Mouse (Mus musculus) midbrain, embryonic 11.5 days (tissue): ENCODE results near the gene Traip. TPM values are rescaled to one million over a fixed set of nuclear protein-coding genes. Genes with fewer than 3 reads are reported as not detected.

ENCODE experiments used
- ATAC-seq: fragments of 200-750 bp; cut with Nextera tagmentation; 2 replicates; pipeline ENCODE4 v1.8.0; 2017; ENCODE audit warnings: moderate TSS enrichment, moderate library complexity; ENCODE audit not compliant: low FRiP score
- DNase-seq: peaks from one replicate; pipeline ENCODE4 v3.0.0; 2015; ENCODE audit warnings: low spot score; ENCODE audit errors: missing footprints
- H3K27ac ChIP-seq: fragments of 300-500 bp; sonication (generic); 2 replicates; pipeline ENCODE4 v1.5.1; 2014; ENCODE audit warnings: low read depth, low read length
- H3K27me3 ChIP-seq: fragments of 300-500 bp; sonication (generic); 2 replicates; pipeline ENCODE4 v1.6.1; 2014; ENCODE audit warnings: mild to moderate bottlenecking, low read length, moderate library complexity, mixed read lengths; ENCODE audit not compliant: control insufficient read depth, insufficient read depth
- H3K36me3 ChIP-seq: fragments of 300-500 bp; sonication (generic); 2 replicates; pipeline ENCODE4 v1.6.1; 2014; ENCODE audit warnings: mild to moderate bottlenecking, low read length, moderate library complexity, mixed read lengths; ENCODE audit not compliant: control insufficient read depth, insufficient read depth
- H3K4me1 ChIP-seq: fragments of 300-500 bp; sonication (generic); 2 replicates; pipeline ENCODE4 v1.6.1; 2014; ENCODE audit warnings: low read length; ENCODE audit not compliant: control insufficient read depth, insufficient read depth
- H3K4me2 ChIP-seq: fragments of 300-500 bp; sonication (generic); 2 replicates; pipeline ENCODE4 v1.6.1; 2014; ENCODE audit warnings: mild to moderate bottlenecking, moderate library complexity
- H3K4me3 ChIP-seq: fragments of 300-500 bp; sonication (generic); 2 replicates; pipeline ENCODE4 v1.5.1; 2014; ENCODE audit warnings: low read depth, low read length
- H3K9ac ChIP-seq: fragments of 300-500 bp; sonication (generic); 2 replicates; pipeline ENCODE4 v1.6.1; 2014; ENCODE audit warnings: low read length
- H3K9me3 ChIP-seq: fragments of 300-500 bp; sonication (generic); 2 replicates; pipeline ENCODE4 v1.6.1; 2016; ENCODE audit warnings: low read length; ENCODE audit not compliant: control insufficient read depth
- WGBS: fragments of 180-500 bp; shearing (Covaris S2); extraction: QIAGEN DNeasy Blood & Tissue Kit; methylation state at CpG from one replicate; pipeline ENCODE4 v1.1.7; 2014; 5-methylcytosine and 5-hydroxymethylcytosine counted together
- polyA plus RNA-seq: library from polyadenylated mRNA; unstranded; fragments of >200 nt; fragmentation: Nextera tagmentation; extraction: Ambion mirVana; gene quantifications from 2 replicates; pipeline ENCODE4 v1.2.1, GENCODE M21; 2014

Gene Traip
- polyA plus RNA-seq, 1 experiment from 2014 or later, result 37.2 TPM

GRCm38 (mm10) chr9:107947241-107948194, 2.4 kb upstream of the Traip start:
- no peak overlapping the region for H3K4me2 ChIP-seq
- no peak overlapping the region for H3K9ac ChIP-seq
- DNase-seq, result no peak
- H3K9me3 ChIP-seq, result no peaks in the 10 kb centered on the region
- H3K27me3 ChIP-seq, result no peaks in the 10 kb centered on the region
- H3K27ac ChIP-seq, result no peak overlapping the region
- H3K4me1 ChIP-seq, result peaks cover 10% of the 10 kb centered on the region
- H3K36me3 ChIP-seq, result no peaks in the 10 kb centered on the region
- ATAC-seq, result no peak
- WGBS, result 92% methylated on average over 31 of the region's 31 CpGs
- no peak overlapping the region for H3K4me3 ChIP-seq

- DNase-seq (no peak), ATAC-seq (no peak)
- Histone ChIP-seq H3K36me3 (no peaks in the 10 kb centered on the region), H3K4me1 (peaks cover 10% of the 10 kb centered on the region), H3K27ac (no peak overlapping the region), H3K9me3 (no peaks in the 10 kb centered on the region), H3K27me3 (no peaks in the 10 kb centered on the region), H3K9ac (no peak overlapping the region), H3K4me3 (no peak overlapping the region), H3K4me2 (no peak overlapping the region)
- 78% methylated on average over 13 of the region's 13 CpGs for WGBS
Observed at GRCm38 (mm10) chr9:107949184-107949921, 583 bp upstream of the Traip start.

DNA sequence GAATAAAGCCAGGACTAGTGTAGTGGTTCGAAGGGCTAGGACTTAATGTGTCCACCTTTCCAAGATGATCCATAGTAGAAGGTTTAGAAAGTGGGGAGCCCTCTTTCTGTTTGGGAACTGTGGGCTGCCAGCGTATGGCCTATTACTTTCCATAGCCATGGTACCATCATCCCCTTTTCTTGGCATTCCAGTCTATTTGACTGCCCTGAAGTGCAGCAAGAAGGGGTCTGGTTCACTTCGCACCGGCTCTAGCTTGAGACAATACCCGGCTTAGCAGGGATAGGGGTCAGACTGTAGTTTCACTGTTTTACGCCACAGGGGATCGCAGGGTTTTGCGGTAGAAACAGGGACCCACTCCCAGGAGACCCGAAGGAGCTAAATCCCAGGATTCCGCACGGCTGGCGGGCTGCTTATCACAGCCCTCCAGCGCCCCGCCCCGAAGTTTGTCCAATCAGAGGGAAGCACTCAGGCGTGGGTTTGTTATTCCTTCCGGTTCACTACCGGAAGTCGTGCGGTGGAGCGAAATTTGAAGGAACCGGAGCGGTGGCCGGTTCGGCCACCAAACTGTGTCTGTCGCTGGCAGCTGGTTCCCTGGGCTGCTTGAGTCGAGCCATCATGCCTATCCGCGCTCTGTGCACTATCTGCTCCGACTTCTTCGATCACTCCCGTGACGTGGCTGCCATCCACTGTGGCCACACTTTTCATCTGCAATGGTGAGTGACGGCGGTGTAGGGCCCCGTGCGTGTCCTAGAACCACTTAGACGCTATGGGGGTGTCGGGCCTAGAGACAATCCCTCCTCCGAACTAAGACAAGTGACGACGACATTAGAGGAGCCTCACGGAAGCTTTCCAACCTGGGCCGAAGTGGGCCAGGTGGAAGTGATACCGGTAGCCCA, 772 bp downstream of the Traip start:
- Histone ChIP-seq H3K36me3 (no peaks in the 10 kb centered on the region), H3K9me3 (no peaks in the 10 kb centered on the region), H3K9ac (peak overlapping the region; percentile 67), H3K4me1 (peaks cover 10% of the 10 kb centered on the region), H3K4me2 (peak overlapping the region; percentile 68), H3K27ac (peak overlapping the region; percentile 58), H3K4me3 (peak overlapping the region; percentile 68), H3K27me3 (no peaks in the 10 kb centered on the region)
- DNase-seq, result peak; percentile 98
- peak; percentile 95 for ATAC-seq
- 14% methylated on average over 45 of the region's 45 CpGs for WGBS

DNA sequence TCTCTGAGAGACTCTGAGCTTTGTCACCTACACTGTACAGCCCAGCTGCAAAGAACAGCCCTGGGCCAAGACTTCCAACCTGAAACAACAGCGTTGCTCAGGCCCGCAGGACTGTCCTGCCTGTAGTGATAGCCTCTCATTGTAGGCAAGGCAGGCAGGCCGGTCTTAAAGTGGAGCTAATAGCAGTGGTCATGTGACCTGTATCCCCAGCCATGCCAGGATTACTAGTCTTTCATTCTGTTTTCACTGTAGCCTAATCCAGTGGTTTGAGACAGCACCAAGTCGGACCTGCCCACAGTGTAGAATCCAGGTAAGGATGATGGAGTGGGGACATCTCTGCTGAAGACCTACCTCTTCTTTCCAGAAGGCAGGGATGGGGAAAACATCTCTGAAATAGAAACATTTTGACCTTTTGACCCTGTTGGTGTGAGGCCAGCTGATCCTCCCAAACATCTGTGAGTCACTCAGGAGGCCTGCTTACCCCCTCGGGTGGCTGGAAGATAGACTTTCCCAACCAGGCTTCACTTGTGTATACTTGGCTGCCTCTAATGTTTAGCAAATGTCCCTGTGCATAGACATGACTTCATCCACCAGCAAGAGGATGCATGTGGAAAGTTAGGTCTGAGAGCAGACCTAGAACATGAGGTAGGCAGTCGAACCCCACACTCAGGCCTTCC, 5.8 kb downstream of the Traip start:
- Histone ChIP-seq H3K9ac (no peak overlapping the region), H3K4me2 (no peak overlapping the region), H3K9me3 (no peaks in the 10 kb centered on the region), H3K27me3 (no peaks in the 10 kb centered on the region), H3K4me3 (no peak overlapping the region), H3K36me3 (peaks cover 11% of the 10 kb centered on the region; the same call in 1 of the 2 replicates), H3K27ac (no peak overlapping the region), H3K4me1 (peaks cover 10% of the 10 kb centered on the region)
- 84% methylated on average over 6 of the region's 6 CpGs for WGBS
- ATAC-seq (no peak), DNase-seq (no peak)

GRCm38 (mm10) chr9:107957141-107957540, 7.2 kb downstream of the Traip start:
- Histone ChIP-seq H3K9me3 (no peaks in the 10 kb centered on the region), H3K4me1 (peaks cover 3% of the 10 kb centered on the region; the same call in 1 of the 2 replicates), H3K36me3 (peaks cover 11% of the 10 kb centered on the region), H3K9ac (no peak overlapping the region), H3K27ac (no peak overlapping the region), H3K4me2 (no peak overlapping the region), H3K27me3 (no peaks in the 10 kb centered on the region), H3K4me3 (no peak overlapping the region)
- DNase-seq, result no peak
- WGBS, result 25% methylated on average over 6 of the region's 6 CpGs
- ATAC-seq, result no peak

DNA sequence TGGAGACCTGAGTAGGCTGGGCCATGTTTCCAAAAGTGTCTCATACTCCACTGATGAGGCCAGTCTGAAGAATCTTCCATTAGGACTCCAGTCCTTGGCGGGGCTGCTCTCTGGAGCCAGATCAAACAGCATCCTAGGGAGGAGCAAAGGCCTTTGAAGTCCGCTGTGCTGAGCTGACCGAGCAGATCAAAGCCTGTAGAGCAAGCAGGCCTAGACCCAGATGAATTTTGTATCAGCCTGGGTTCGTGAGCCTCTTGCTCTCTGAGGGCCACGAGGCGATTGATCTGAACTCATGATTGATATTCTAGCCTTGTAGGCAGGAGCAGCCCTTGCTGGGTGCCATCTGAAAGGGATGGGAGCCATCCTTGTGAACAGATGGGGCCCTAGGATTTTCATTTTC, 10.0 kb downstream of the Traip start:
- WGBS, result 57% methylated on average over 6 of the region's 6 CpGs
- no peak for DNase-seq

GRCm38 (mm10) chr9:107960928-107961327, 11.0 kb downstream of the Traip start:
- H3K9ac ChIP-seq, result no peak overlapping the region
- 75% methylated on average over 4 of the region's 4 CpGs for whole genome bisulfite sequencing
- DNase-seq (no peak), ATAC-seq (no peak)
- no peaks in the 10 kb centered on the region for H3K27me3 ChIP-seq
- peaks cover 11% of the 10 kb centered on the region for H3K36me3 ChIP-seq
- H3K4me2 ChIP-seq, result no peak overlapping the region
- H3K4me3 ChIP-seq, result no peak overlapping the region
- no peaks in the 10 kb centered on the region for H3K9me3 ChIP-seq
- no peak overlapping the region for H3K27ac ChIP-seq
- 0 out of 2 replicates have a peak, but pooled peaks cover 3% of the 10 kb centered on the region for H3K4me1 ChIP-seq

More for the DNA sequence above, 10.0 kb downstream of the Traip start:
- H3K4me3 ChIP-seq, result no peak overlapping the region
- no peak overlapping the region for H3K27ac ChIP-seq
- H3K4me1 ChIP-seq, result 0 out of 2 replicates have a peak, but pooled peaks cover 3% of the 10 kb centered on the region
- no peak for ATAC-seq
- H3K9ac ChIP-seq, result no peak overlapping the region
- H3K27me3 ChIP-seq, result no peaks in the 10 kb centered on the region
- no peak overlapping the region for H3K4me2 ChIP-seq
- H3K36me3 ChIP-seq, result peaks cover 11% of the 10 kb centered on the region
- no peaks in the 10 kb centered on the region for H3K9me3 ChIP-seq

DNA sequence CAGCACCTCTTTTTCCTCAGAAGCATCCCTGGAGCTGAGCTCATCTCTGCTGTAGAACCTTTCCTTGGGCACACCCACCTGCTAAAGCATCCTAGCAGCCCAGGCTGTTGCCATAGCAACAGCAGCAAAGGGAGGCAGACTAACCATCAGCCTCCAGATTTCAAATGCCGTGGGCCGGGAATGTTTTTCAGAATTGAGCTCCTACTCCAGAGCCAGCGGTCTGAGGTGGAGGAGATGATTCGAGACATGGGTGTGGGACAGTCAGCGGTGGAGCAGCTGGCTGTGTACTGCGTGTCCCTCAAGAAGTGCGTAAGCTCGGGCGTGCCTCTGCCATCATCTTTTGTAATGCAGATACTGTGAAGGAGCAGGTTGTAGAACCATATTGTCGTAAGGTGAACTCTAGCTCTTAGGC, 11.4 kb downstream of the Traip start:
- no peaks in the 10 kb centered on the region for H3K9me3 ChIP-seq
- H3K27me3 ChIP-seq, result no peaks in the 10 kb centered on the region
- 70% methylated on average over 10 of the region's 10 CpGs for WGBS
- DNase-seq (no peak), ATAC-seq (no peak)
- H3K4me1 ChIP-seq, result 0 out of 2 replicates have a peak, but pooled peaks cover 3% of the 10 kb centered on the region
- H3K4me2 ChIP-seq, result no peak overlapping the region
- no peak overlapping the region for H3K9ac ChIP-seq
- H3K27ac ChIP-seq, result no peak overlapping the region
- H3K4me3 ChIP-seq, result no peak overlapping the region
- H3K36me3 ChIP-seq, result peaks cover 11% of the 10 kb centered on the region
